Mouse (Mus musculus) kidney, adult 2 months (tissue): ENCODE measurements around the gene Rab1a.

Experiments used
- CTCF ChIP-seq: fragments of 200-500 bp; conservative IDR thresholded peaks from 2 replicates; pipeline ENCODE4 v1.5.1; 2011; ENCODE audit warnings: low read depth, mild to moderate bottlenecking, control low read depth, low read length, moderate library complexity, mixed read lengths; ENCODE audit not compliant: insufficient read depth, insufficient read length
- POLR2A ChIP-seq: fragments of 200-500 bp; IDR thresholded peaks from one replicate; pipeline ENCODE4 v1.6.1; 2011; ENCODE audit warnings: low read depth, low read length, control low read depth

DNA sequence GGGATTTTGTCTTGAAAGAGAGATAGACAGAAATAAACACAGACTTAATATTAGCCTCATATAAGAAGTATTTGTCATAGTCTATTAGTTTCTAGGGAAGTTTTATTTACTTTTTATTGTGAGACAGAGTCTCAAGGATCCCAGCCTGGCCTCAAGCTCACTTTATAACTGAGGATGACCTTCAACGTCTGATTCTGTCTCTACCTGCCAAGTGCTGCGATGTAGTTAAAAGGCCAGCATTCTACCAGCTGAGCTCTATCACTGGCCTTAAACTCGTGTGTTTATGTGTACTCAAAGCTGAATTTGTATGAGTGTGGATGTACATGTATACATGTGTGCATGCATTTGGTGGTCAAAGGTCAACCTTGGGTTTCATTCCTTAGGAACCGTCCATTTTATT, 4.3 kb downstream of the Rab1a start:
- TF ChIP-seq CTCF (no peak), POLR2A (no peak)
